Mouse (Mus musculus) T-helper 1 cell (primary cell): ENCODE measurements around the gene Ttc30a2.

Experiments used
- in situ Hi-C: fragments of 300-600 bp; cut with MboI, MseI; formaldehyde crosslinking; loops from one replicate; pipeline ENCODE4 v1.15.1; 2025; ENCODE audit warnings: high pct_unique_total_duplicates

The Ttc30a2 gene

GRCm38 (mm10) chr2:75930941-75931340, 47.0 kb downstream of the Ttc30a2 start:
- in situ Hi-C loops: no loop called here

GRCm38 (mm10) chr2:75929786-75930444, 48.1 kb downstream of the Ttc30a2 start:
- in situ Hi-C loops: no loop called here

- in situ Hi-C loops: no loop called here
Measured at GRCm38 (mm10) chr2:75929141-75929540, 48.8 kb downstream of the Ttc30a2 start.

- in situ Hi-C loops: no loop called here
Measured at GRCm38 (mm10) chr2:75928011-75928410, 50.0 kb downstream of the Ttc30a2 start.

DNA sequence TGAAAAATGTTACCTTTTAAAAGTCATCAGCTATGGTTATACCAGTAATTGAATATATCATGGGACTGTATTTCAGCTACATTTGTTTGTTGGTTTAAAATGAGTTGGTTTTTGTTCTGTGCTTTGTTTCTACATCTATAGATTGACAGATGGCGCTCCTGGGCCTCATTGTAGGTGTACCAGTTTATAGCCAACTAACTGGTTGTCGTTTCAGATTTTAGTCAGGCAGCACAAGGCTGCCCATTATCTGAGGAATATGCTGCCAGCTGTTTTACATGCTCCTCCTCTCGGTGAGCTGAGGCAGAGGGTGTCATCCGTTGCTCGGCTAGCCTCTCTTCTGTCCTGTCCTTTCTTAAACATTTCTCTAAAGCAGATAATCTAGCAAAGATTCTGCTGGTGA, 51.9 kb downstream of the Ttc30a2 start:
- in situ Hi-C loops: no loop called here
